Mouse (Mus musculus): ENCODE measurements around the gene Alg14.

DNA sequence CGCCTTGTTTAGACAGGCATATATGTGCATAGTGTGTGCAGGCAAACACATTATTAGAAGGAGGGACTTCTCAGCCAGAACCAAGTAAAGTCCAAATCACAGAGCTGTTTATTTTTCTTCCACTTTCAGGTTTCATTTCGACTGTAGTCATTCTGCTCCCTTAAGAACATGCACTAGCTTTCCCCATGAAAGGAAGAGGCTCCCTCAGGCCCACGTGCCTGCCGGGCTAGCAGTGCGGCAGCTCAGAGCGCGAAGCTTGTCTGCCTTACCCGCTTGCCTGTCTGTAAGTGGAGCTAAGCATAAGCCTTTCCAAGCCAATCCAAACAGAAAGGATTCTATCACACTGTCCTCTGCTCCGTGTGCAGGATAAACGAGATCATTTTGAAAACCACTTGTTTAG, 38.1 kb downstream of the Alg14 start:
- TF ChIP-seq CTCF (IDR thresholded peaks at IDR 0.05; ENCODE audit: control insufficient read depth, insufficient read depth, insufficient read length) (no peak), MYOG (IDR thresholded peaks at IDR 0.05; ENCODE audit: control insufficient read depth, extremely low read depth, insufficient read length) (no peak), MAX (IDR thresholded peaks at IDR 0.05) (no peak)

All from C2C12 (cell line).